Mouse (Mus musculus) stomach, embryonic 14.5 days (tissue): ENCODE results near the gene Nell1. TPM values are rescaled to one million over a fixed set of nuclear protein-coding genes. Genes with fewer than 3 reads are reported as not detected.

Experiments
- ATAC-seq: fragments of 200-750 bp; cut with Nextera tagmentation; 2 replicates; pipeline ENCODE4 v1.8.0; 2017; ENCODE audit warnings: low read depth, moderate TSS enrichment; ENCODE audit not compliant: insufficient number of reproducible peaks, insufficient read depth, low FRiP score
- H3K27ac ChIP-seq: fragments of 300-500 bp; sonication (generic); 2 replicates; pipeline ENCODE4 v1.5.1; 2014; ENCODE audit warnings: mild to moderate bottlenecking, low read length, moderate library complexity, mixed read lengths
- H3K27me3 ChIP-seq: fragments of 300-500 bp; sonication (generic); 2 replicates; pipeline ENCODE4 v1.6.1; 2014; ENCODE audit warnings: low read length, control low read depth, mixed read lengths; ENCODE audit not compliant: control insufficient read depth, insufficient read depth
- H3K36me3 ChIP-seq: fragments of 300-500 bp; sonication (generic); 2 replicates; pipeline ENCODE4 v1.6.1; 2014; ENCODE audit warnings: mild to moderate bottlenecking, control low read depth, low read length, moderate library complexity, mixed read lengths; ENCODE audit not compliant: control insufficient read depth, insufficient read depth
- H3K4me1 ChIP-seq: fragments of 300-500 bp; sonication (generic); 2 replicates; pipeline ENCODE4 v1.6.1; 2014; ENCODE audit warnings: low read length, control low read depth, mixed read lengths; ENCODE audit not compliant: control insufficient read depth, insufficient read depth
- H3K4me2 ChIP-seq: fragments of 300-500 bp; sonication (generic); replicated peaks from 2 replicates; pipeline ENCODE4 v1.6.1; 2014; ENCODE audit warnings: low read depth, low read length, control low read depth
- H3K4me3 ChIP-seq: fragments of 300-500 bp; sonication (generic); 2 replicates; pipeline ENCODE4 v1.5.1; 2014; ENCODE audit warnings: low read depth, low read length, control low read depth
- H3K9ac ChIP-seq: fragments of 300-500 bp; sonication (generic); replicated peaks from 2 replicates; pipeline ENCODE4 v1.6.1; 2014; ENCODE audit warnings: low read depth, mild to moderate bottlenecking, control low read depth, low read length, moderate library complexity, mixed read lengths
- H3K9me3 ChIP-seq: fragments of 300-500 bp; sonication (generic); 2 replicates; pipeline ENCODE4 v1.6.1; 2016; ENCODE audit warnings: low read depth, low read length, control low read depth; ENCODE audit not compliant: control insufficient read depth
- WGBS: fragments of 180-500 bp; shearing (Covaris S2); extraction: QIAGEN DNeasy Blood & Tissue Kit; methylation state at CpG from one replicate; pipeline ENCODE4 v1.1.7; 2014; 5-methylcytosine and 5-hydroxymethylcytosine counted together
- polyA plus RNA-seq: library from polyadenylated mRNA; unstranded; fragments of >200 nt; fragmentation: Nextera tagmentation; extraction: Ambion mirVana; gene quantifications from 2 replicates; pipeline ENCODE4 v1.2.1, GENCODE M21; 2014

The Nell1 gene
- polyA plus RNA-seq, 1 experiment from 2014 or later = 7.3 TPM

DNA sequence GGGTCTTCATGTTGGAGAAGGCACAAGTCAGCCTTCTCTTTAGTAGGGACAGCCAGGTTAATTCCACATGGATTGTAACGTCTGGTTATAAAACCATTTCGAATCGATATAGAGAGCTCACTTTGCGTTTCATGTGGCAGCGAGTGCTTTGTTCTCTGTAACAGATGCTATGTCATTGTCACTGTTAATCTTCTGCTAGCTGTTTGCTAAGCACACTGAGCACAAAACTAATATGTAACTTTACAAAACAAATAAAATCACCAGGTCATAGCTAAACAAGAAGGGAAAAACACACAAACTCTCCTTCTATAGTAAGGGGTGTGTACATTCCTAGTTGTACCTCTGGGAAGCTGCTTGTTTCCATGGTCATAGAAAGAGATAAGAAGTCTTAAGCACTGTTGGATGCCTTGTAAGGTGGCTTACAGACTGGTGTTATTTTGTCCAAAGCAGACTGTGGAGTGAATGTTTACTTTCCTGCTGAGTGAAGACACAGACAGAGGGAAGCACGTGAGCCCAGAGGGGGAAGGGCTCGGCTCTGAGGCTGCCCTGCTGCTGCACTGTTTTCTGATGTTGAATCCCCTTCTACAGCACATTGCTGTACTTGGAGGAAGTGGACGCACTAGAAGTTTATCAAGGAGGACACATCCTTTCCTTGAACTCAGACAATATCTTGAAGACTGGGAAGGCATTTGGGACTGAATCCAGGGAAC, 131.1 kb downstream of the Nell1 start:
- ATAC-seq = peak; percentile 69; the same call in 1 of the 2 replicates
- 32% methylated on average over 8 of the region's 8 CpGs for WGBS
- H3K4me2 ChIP-seq = no peak overlapping the region

DNA sequence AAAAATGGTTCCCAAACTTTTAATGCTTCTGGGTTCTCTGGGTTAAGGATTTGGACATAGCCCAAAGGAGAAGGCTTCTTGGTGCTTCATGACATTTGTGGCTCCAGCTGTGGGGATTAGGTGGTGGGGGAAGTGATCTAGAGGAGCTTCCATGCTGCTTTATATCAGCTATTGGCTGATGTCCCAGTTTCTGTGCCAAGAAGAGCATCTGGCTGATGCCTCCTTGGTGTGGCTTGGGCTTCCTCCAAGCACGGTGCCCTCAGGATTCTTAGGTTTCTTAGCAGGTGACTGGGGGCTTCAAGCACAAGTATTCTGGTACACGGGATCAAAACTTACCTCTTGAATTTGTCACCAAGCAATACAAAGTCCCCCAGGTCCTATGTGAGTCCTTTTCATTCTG, 132.6 kb downstream of the Nell1 start:
- peaks cover 5% of the 10 kb centered on the region; the same call in 1 of the 2 replicates for H3K4me1 ChIP-seq
- no peak overlapping the region for H3K27ac ChIP-seq
- H3K4me2 ChIP-seq = no peak overlapping the region
- WGBS = 77% methylated on average over 2 of the region's 2 CpGs
- H3K36me3 ChIP-seq = no peaks in the 10 kb centered on the region
- no peaks in the 10 kb centered on the region for H3K9me3 ChIP-seq
- H3K4me3 ChIP-seq = no peak overlapping the region
- no peaks in the 10 kb centered on the region for H3K27me3 ChIP-seq
- no peak overlapping the region for H3K9ac ChIP-seq
- ATAC-seq = no peak

More for the DNA sequence above, 131.1 kb downstream of the Nell1 start:
- Histone ChIP-seq H3K9ac (no peak overlapping the region), H3K27ac (no peak overlapping the region), H3K36me3 (no peaks in the 10 kb centered on the region), H3K4me1 (peaks cover 5% of the 10 kb centered on the region; the same call in 1 of the 2 replicates), H3K4me3 (no peak overlapping the region), H3K9me3 (no peaks in the 10 kb centered on the region), H3K27me3 (no peaks in the 10 kb centered on the region)

DNA sequence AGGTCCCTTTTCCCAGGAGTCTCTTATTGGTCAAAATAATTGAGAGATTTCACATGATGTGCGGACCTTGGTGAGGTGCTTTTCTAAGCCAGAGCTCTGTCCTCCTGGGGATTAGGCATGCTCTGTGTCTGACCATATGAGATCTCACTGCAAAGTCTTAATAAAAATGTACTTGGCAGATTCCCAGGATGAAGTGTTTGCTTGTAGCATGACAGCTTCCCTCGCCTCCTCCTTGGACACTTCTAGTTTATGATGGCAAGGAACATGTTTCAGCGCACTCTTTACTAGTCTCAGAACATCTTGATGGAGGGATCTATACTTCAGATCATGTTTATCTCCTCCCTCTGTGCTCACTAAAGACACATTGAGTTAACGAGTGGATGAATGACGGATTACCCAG, 143.7 kb downstream of the Nell1 start:
- no peak overlapping the region for H3K9ac ChIP-seq
- no peak overlapping the region for H3K27ac ChIP-seq
- H3K9me3 ChIP-seq = no peaks in the 10 kb centered on the region
- no peak overlapping the region for H3K4me3 ChIP-seq
- no peak overlapping the region for H3K4me2 ChIP-seq
- no peaks in the 10 kb centered on the region for H3K36me3 ChIP-seq
- H3K27me3 ChIP-seq = no peaks in the 10 kb centered on the region
- H3K4me1 ChIP-seq = no peaks in the 10 kb centered on the region
- 84% methylated on average over 5 of the region's 5 CpGs for WGBS
- no peak for ATAC-seq

DNA sequence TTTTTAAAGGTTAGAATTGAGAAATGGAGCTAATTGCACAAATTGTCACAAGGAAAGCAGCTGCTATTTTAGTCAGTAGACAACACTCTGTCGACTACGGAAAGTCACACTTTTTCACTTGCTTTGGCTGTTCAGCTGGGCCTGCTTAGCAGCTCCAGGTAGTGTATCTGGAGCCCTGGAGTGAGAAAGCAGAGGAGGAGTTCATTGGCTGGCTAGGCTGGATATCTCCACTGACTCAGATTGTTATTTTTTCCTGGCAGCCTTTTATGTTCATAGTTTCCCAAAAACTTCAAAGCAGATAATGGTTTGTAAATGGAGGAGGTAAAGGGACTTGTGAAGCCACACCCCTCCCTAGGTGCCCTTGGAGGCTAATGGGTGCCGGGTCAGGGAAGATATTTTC, 163.0 kb downstream of the Nell1 start:
- Histone ChIP-seq H3K27ac (no peak overlapping the region), H3K4me2 (no peak overlapping the region), H3K36me3 (no peaks in the 10 kb centered on the region), H3K9me3 (no peaks in the 10 kb centered on the region), H3K9ac (no peak overlapping the region), H3K4me3 (no peak overlapping the region), H3K4me1 (no peaks in the 10 kb centered on the region), H3K27me3 (no peaks in the 10 kb centered on the region)
- ATAC-seq = no peak
- WGBS = 76% methylated on average over 3 of the region's 3 CpGs

DNA sequence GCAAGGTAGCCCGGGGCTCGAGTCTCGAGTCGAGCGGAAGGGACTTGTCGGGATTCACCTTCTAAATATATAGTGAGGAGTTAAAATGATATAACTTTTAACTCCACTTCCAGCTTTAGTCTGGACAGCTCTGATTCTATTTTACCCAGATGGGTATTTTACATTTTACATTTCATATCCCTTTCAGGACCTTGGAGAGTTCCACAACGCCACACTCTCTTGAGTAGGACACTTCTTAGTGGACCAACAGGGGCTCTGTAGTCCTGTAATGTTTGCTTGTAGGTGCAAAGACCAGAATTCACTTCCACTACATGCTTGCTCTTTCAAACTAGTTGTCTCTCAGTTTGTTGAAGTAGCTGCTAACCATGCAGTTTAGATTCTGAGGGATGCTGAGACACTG, 174.7 kb downstream of the Nell1 start:
- H3K36me3 ChIP-seq = no peaks in the 10 kb centered on the region
- H3K9me3 ChIP-seq = no peaks in the 10 kb centered on the region
- no peak overlapping the region for H3K4me2 ChIP-seq
- ATAC-seq = no peak
- no peaks in the 10 kb centered on the region for H3K27me3 ChIP-seq
- no peaks in the 10 kb centered on the region for H3K4me1 ChIP-seq
- H3K9ac ChIP-seq = no peak overlapping the region
- no peak overlapping the region for H3K27ac ChIP-seq
- H3K4me3 ChIP-seq = no peak overlapping the region
- whole genome bisulfite sequencing = 87% methylated on average over 7 of the region's 7 CpGs

DNA sequence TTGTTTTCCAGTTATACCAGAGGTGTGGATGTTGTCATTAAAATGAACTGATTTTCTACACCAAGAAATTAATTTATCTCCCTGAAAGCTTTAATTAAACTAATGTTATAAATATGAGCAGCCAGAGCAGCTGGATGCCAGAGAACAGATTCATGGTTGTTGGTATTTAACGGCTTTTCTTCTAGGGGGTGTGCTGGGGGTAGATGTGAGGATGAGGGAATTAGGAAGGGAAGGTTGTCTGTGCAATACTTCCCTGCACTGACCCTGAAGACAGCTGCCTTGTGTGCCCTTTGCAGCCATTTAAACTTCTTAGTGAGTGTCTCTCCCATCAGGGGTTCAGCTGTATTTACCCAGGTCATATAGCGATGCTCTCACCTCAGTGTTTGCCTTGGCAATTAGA, 176.2 kb downstream of the Nell1 start:
- Histone ChIP-seq H3K27ac (no peak overlapping the region), H3K27me3 (no peaks in the 10 kb centered on the region), H3K9me3 (no peaks in the 10 kb centered on the region), H3K9ac (no peak overlapping the region), H3K36me3 (no peaks in the 10 kb centered on the region), H3K4me2 (no peak overlapping the region), H3K4me1 (no peaks in the 10 kb centered on the region), H3K4me3 (no peak overlapping the region)
- 62% methylated on average over 2 of the region's 2 CpGs for WGBS
- ATAC-seq = no peak

DNA sequence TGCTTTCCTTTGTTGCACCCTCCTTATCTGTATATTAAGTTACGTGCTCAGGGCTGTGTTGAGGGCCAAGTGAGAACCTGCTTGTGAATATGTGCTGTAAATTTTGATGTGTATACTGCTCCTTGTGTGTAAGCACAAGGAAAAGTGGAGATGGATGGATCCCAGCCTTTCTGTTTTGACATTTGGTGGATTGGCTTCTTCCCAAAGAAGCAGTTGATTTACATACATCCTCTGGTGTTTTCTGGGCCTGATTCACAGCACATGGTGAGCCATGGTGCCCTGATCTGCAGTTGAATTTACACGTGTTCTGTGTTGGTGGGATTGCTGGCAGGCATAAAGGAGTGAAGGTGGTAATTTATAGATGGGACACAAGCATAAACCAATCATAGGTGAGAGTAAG, 179.0 kb downstream of the Nell1 start:
- H3K27me3 ChIP-seq = no peaks in the 10 kb centered on the region
- H3K9ac ChIP-seq = no peak overlapping the region
- no peaks in the 10 kb centered on the region for H3K4me1 ChIP-seq
- no peak overlapping the region for H3K4me3 ChIP-seq
- H3K9me3 ChIP-seq = no peaks in the 10 kb centered on the region
- no peak overlapping the region for H3K4me2 ChIP-seq
- H3K27ac ChIP-seq = no peak overlapping the region
- 70% methylated on average over 2 of the region's 2 CpGs for WGBS
- no peak for ATAC-seq
- H3K36me3 ChIP-seq = no peaks in the 10 kb centered on the region

DNA sequence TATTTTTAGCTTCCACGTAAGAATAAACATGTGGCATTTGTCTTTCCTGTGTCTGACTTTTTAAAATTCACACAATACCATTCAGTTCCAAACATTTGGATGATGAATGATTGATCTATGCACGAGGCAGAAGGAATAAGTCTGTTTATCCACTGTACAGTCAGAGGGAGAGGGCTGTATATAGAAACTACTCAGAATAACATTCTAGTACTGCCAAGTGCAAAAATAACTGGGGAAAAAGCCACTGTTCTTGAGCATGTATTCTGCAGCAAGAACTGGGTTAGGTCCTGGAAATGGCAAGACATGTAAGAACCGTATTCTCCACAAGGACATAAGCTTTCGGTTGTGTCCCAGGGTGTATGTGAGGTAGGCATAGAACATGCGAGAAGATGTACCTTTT, 187.9 kb downstream of the Nell1 start:
- Histone ChIP-seq H3K9ac (no peak overlapping the region), H3K27ac (no peak overlapping the region), H3K36me3 (no peaks in the 10 kb centered on the region), H3K4me3 (no peak overlapping the region), H3K27me3 (no peaks in the 10 kb centered on the region), H3K9me3 (0 out of 2 replicates have a peak, but pooled peaks cover 4% of the 10 kb centered on the region), H3K4me2 (no peak overlapping the region), H3K4me1 (0 out of 2 replicates have a peak, but pooled peaks cover 4% of the 10 kb centered on the region)
- ATAC-seq = no peak
- WGBS = 60% methylated on average over 5 of the region's 5 CpGs

DNA sequence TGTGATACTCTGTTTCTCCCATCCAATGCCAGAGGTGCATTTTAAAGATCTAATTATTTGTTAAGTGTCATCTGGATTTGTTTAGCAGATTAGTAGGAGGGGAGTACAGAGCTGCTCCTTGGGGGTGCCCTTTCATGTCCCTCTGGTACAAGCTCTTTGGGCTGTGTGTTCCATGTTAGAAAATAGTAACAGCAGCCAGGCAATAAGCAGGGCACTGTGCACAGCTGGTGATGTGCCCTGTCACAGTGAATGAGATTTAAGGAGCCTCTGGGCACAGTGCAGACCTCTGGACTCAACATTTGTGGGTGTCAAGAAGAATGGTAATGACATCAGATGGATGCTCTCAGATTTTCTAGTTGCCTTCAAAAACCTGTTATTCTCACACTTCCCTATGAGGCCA, 194.1 kb downstream of the Nell1 start:
- Histone ChIP-seq H3K4me3 (no peak overlapping the region), H3K4me2 (no peak overlapping the region), H3K27me3 (no peaks in the 10 kb centered on the region), H3K36me3 (no peaks in the 10 kb centered on the region), H3K9me3 (no peaks in the 10 kb centered on the region), H3K9ac (no peak overlapping the region), H3K4me1 (0 out of 2 replicates have a peak, but pooled peaks cover 4% of the 10 kb centered on the region), H3K27ac (no peak overlapping the region)
- no peak for ATAC-seq
